Mouse (Mus musculus) CH12.LX (cell line): ENCODE measurements around the gene Irf2bp2. TPM values are rescaled to one million over a fixed set of nuclear protein-coding genes. Genes with fewer than 3 reads are reported as not detected.

Source experiments
- DNase-seq: peaks from one replicate; pipeline ENCODE4 v3.0.0-alpha.2; 2013; ENCODE audit errors: extremely low read depth
- H3K27ac ChIP-seq: 2 replicates; pipeline ENCODE4 v1.5.1; 2012; ENCODE audit warnings: low read depth, mild to moderate bottlenecking, control low read depth, moderate library complexity; ENCODE audit not compliant: insufficient read depth
- H3K27me3 ChIP-seq: replicated peaks from 2 replicates; pipeline ENCODE3; 2012; ENCODE audit warnings: inconsistent platforms
- H3K36me3 ChIP-seq, 2 experiments: replicated peaks in 1 of 2; 2 replicates each; pipeline versions ENCODE3 to v1.6.1; 2012; ENCODE audit warnings: inconsistent platforms in 1 of 2, low read length in 1 of 2, mild to moderate bottlenecking in 1 of 2, mixed read lengths in 1 of 2, moderate library complexity in 1 of 2; ENCODE audit not compliant: control insufficient read depth in 1 of 2, insufficient read depth in 1 of 2
- H3K4me1 ChIP-seq, 2 experiments: 2 replicates each; pipeline ENCODE4 v1.6.1; 2012; ENCODE audit warnings: inconsistent platforms in 1 of 2, moderate library complexity in 1 of 2; ENCODE audit not compliant: insufficient read depth in 2 of 2, control insufficient read depth in 1 of 2
- H3K4me2 ChIP-seq: 2 replicates; pipeline ENCODE4 v1.6.1; 2012; ENCODE audit warnings: low read depth, mild to moderate bottlenecking, control low read depth; ENCODE audit not compliant: poor library complexity, insufficient read depth, severe bottlenecking
- H3K4me3 ChIP-seq, 3 experiments: fragments of 150-350 bp in 1 of 3; sonication (generic) in 1 of 3; replicated peaks in 1 of 3; 2 replicates each; pipeline versions ENCODE3 to v1.5.1; 2011 to 2012; ENCODE audit warnings: low read depth in 2 of 3, low read length in 2 of 3, mild to moderate bottlenecking in 2 of 3, moderate library complexity in 2 of 3, control low read depth in 1 of 3, improper control_type of control experiment in 1 of 3, inconsistent platforms in 1 of 3, mixed read lengths in 1 of 3; ENCODE audit not compliant: poor library complexity in 1 of 3
- H3K79me2 ChIP-seq: replicated peaks from 2 replicates; pipeline ENCODE4 v1.6.1; 2012; ENCODE audit warnings: mild to moderate bottlenecking, moderate library complexity; ENCODE audit not compliant: control insufficient read depth, poor library complexity, insufficient read depth, severe bottlenecking; ENCODE audit errors: extremely low read depth
- H3K9ac ChIP-seq: 2 replicates; pipeline ENCODE4 v1.6.1; 2012; ENCODE audit warnings: low read depth, mild to moderate bottlenecking, control low read depth, moderate library complexity; ENCODE audit not compliant: insufficient read depth
- H3K9me3 ChIP-seq: replicated peaks from 2 replicates; pipeline ENCODE3; 2012; ENCODE audit warnings: low read length, inconsistent platforms, mixed read lengths
- BHLHE40 ChIP-seq: IDR thresholded peaks from 2 replicates; pipeline ENCODE4 v1.6.1; 2011; ENCODE audit warnings: mild to moderate bottlenecking, low read depth, low read length, improper control_type of control experiment
- CHD1 ChIP-seq: IDR thresholded peaks from 2 replicates; pipeline ENCODE4 v1.6.1; 2012; ENCODE audit warnings: low read depth, low read length, improper control_type of control experiment, inconsistent platforms
- CHD2 ChIP-seq: IDR thresholded peaks from 2 replicates; pipeline ENCODE4 v1.6.1; 2011; ENCODE audit warnings: low read length, improper control_type of control experiment
- CTCF ChIP-seq, 2 experiments: IDR thresholded peaks in 1 of 2; conservative IDR thresholded peaks in 1 of 2; 2 replicates each; pipeline ENCODE4 v1.5.1; 2011 to 2012; ENCODE audit warnings: low read depth in 2 of 2, low read length in 2 of 2, improper control_type of control experiment in 1 of 2, inconsistent platforms in 1 of 2, mild to moderate bottlenecking in 1 of 2, moderate library complexity in 1 of 2
- E2F4 ChIP-seq: IDR thresholded peaks from 2 replicates; pipeline ENCODE4 v1.6.1; 2011; ENCODE audit warnings: low read depth, low read length, improper control_type of control experiment; ENCODE audit not compliant: insufficient replicate concordance
- EP300 ChIP-seq: IDR thresholded peaks from 2 replicates; pipeline ENCODE4 v1.6.1; 2011; ENCODE audit warnings: low read length, improper control_type of control experiment
- ETS1 ChIP-seq: conservative IDR thresholded peaks from 2 replicates; pipeline ENCODE4 v1.6.1; 2012; ENCODE audit warnings: low read depth, mild to moderate bottlenecking, inconsistent platforms, low read length, improper control_type of control experiment, moderate library complexity
- GABPA ChIP-seq: IDR thresholded peaks from 2 replicates; pipeline ENCODE4 v1.6.1; 2012; ENCODE audit warnings: low read depth, low read length, improper control_type of control experiment, inconsistent platforms; ENCODE audit not compliant: insufficient replicate concordance
- JUN ChIP-seq: IDR thresholded peaks from 2 replicates; pipeline ENCODE4 v1.6.1; 2011; ENCODE audit warnings: low read depth, mild to moderate bottlenecking, low read length, improper control_type of control experiment, moderate library complexity; ENCODE audit not compliant: insufficient read depth
- JUND ChIP-seq: conservative IDR thresholded peaks from 2 replicates; pipeline ENCODE4 v1.6.1; 2011; ENCODE audit warnings: low read depth, low read length, improper control_type of control experiment
- KAT2A ChIP-seq: IDR thresholded peaks from 2 replicates; pipeline ENCODE4 v1.6.1; 2012; ENCODE audit warnings: low read length, improper control_type of control experiment, inconsistent platforms; ENCODE audit not compliant: insufficient replicate concordance
- MAFK ChIP-seq: IDR thresholded peaks from 2 replicates; pipeline ENCODE4 v1.6.1; 2011; ENCODE audit warnings: low read length, improper control_type of control experiment; ENCODE audit not compliant: insufficient replicate concordance
- MAX ChIP-seq: IDR thresholded peaks from 2 replicates; pipeline ENCODE4 v1.6.1; 2011; ENCODE audit warnings: low read length, improper control_type of control experiment
- MAZ ChIP-seq: IDR thresholded peaks from 2 replicates; pipeline ENCODE4 v1.6.1; 2012; ENCODE audit warnings: low read depth, mild to moderate bottlenecking, inconsistent platforms, low read length, improper control_type of control experiment, moderate library complexity
- MEF2A ChIP-seq: IDR thresholded peaks from 2 replicates; pipeline ENCODE4 v1.6.1; 2014; ENCODE audit warnings: low read depth, mild to moderate bottlenecking, inconsistent platforms, low read length, improper control_type of control experiment, borderline replicate concordance
- MYC ChIP-seq: IDR thresholded peaks from 2 replicates; pipeline ENCODE4 v1.6.1; 2011; ENCODE audit warnings: low read depth, mild to moderate bottlenecking, improper control_type of control experiment, low read length
- NELFE ChIP-seq: IDR thresholded peaks from 2 replicates; pipeline ENCODE4 v1.6.1; 2011; ENCODE audit warnings: low read depth, low read length, improper control_type of control experiment
- NRF1 ChIP-seq: IDR thresholded peaks from 2 replicates; pipeline ENCODE4 v1.6.1; 2014; ENCODE audit warnings: low read depth, mild to moderate bottlenecking, inconsistent platforms, low read length, improper control_type of control experiment, moderate library complexity
- PAX5 ChIP-seq: IDR thresholded peaks from 2 replicates; pipeline ENCODE4 v1.6.1; 2012; ENCODE audit warnings: low read length, inconsistent platforms, mixed read lengths
- RAD21 ChIP-seq: IDR thresholded peaks from 2 replicates; pipeline ENCODE4 v1.6.1; 2011; ENCODE audit warnings: low read depth, mild to moderate bottlenecking, low read length, improper control_type of control experiment, moderate library complexity
- RCOR1 ChIP-seq: conservative IDR thresholded peaks from 2 replicates; pipeline ENCODE4 v1.6.1; 2012; ENCODE audit warnings: low read depth, mild to moderate bottlenecking, inconsistent platforms, low read length, improper control_type of control experiment
- SMC3 ChIP-seq: IDR thresholded peaks from 2 replicates; pipeline ENCODE4 v1.6.1; 2011; ENCODE audit warnings: low read depth, low read length, improper control_type of control experiment
- TBP ChIP-seq: conservative IDR thresholded peaks from 2 replicates; pipeline ENCODE4 v1.6.1; 2011; ENCODE audit warnings: low read depth, low read length, improper control_type of control experiment
- TCF12 ChIP-seq: IDR thresholded peaks from 2 replicates; pipeline ENCODE4 v1.6.1; 2014; ENCODE audit warnings: low read depth, mild to moderate bottlenecking, inconsistent platforms, low read length, improper control_type of control experiment
- USF2 ChIP-seq: conservative IDR thresholded peaks from 2 replicates; pipeline ENCODE4 v1.6.1; 2011; ENCODE audit warnings: low read depth, low read length, improper control_type of control experiment
- ZMIZ1 ChIP-seq: IDR thresholded peaks from 2 replicates; pipeline ENCODE4 v1.6.1; 2012; ENCODE audit warnings: low read depth, mild to moderate bottlenecking, inconsistent platforms, low read length, improper control_type of control experiment
- dilution Hi-C: fragments of 300-500 bp; cut with MboI; formaldehyde crosslinking; loops from 2 replicates; pipeline ENCODE4 v1.14.3; 2020; ENCODE audit warnings: low sequenced_read_pairs; ENCODE audit not compliant: extremely low pct_unique_long_range_greater_than_20kb, extremely low pct_ligation_motif_present
- in situ Hi-C: fragments of 300-500 bp; cut with MboI; formaldehyde crosslinking; loops from 3 replicates; pipeline ENCODE4 v1.14.3; 2019; ENCODE audit warnings: low sequenced_read_pairs, low pct_ligation_motif_present, low pct_unique_long_range_greater_than_20kb, mixed read lengths
- polyA plus RNA-seq: library from polyadenylated mRNA; unstranded; fragments of >175 nt; gene quantifications from 2 replicates; pipeline ENCODE4 v1.2.1, GENCODE M21; 2012; ENCODE audit warnings: low read depth; ENCODE audit not compliant: insufficient read length
- total RNA-seq, 2 experiments: library from RNA; depleted of rRNA; stranded (reverse); fragments of 300-350 nt in 1 of 2; fragments of >200 nt in 1 of 2; gene quantifications; 2 replicates each; pipeline ENCODE4 v1.2.3; 2012 to 2014

The Irf2bp2 gene
- total and polyA plus RNA-seq, 3 experiments: 19.9 to 31.2 (median 28.6) TPM

DNA sequence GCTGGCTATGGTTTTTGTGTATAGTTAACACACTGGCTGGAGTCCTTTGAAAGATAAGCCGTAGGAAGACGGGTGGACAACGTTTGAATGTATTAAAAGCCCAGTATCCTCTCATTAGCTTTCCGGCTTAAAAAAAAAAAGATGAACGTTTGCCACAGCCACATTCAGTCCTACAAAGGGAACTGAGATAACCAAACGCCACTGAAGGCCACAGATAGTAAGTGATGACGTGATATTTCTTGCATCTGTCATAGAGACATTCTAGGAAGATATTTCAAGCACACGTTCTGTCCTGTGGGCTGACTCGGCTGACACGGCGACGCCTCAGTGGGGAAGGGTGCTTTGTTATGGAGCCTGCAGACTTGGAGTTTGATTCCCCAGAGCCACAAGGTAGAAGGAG, 4.4 kb upstream of the Irf2bp2 start (continued):
- 0 out of 2 replicates have a peak, but pooled peaks have one; percentile 30 for TF ChIP-seq KAT2A
- no peak for TF ChIP-seq PAX5
- TF ChIP-seq JUND: peak; percentile 82
- peak; percentile 75 for TF ChIP-seq TCF12
- TF ChIP-seq SMC3: no peak; the same call in 1 of the 2 replicates
- TF ChIP-seq BHLHE40: peak; percentile 95
- no peak for TF ChIP-seq NELFE
- TF ChIP-seq TBP: no peak
- TF ChIP-seq MYC: peak; percentile 27; the same call in 1 of the 2 replicates
- no peak for TF ChIP-seq CTCF (conservative IDR thresholded peaks at IDR 0.05 in 1 of 2, IDR thresholded peaks at IDR 0.05 in 1 of 2; ENCODE audit: low read depth in 2 of 2, low read length in 2 of 2)
- peak; percentile 8 for TF ChIP-seq RAD21
- TF ChIP-seq MAFK: 0 out of 2 replicates have a peak, but pooled peaks have one; percentile 72
- TF ChIP-seq GABPA: no peak
- TF ChIP-seq MAZ: no peak
- TF ChIP-seq ZMIZ1: 0 out of 2 replicates have a peak, but pooled peaks have one; percentile 26
- no peak; the same call in 1 of the 2 replicates for TF ChIP-seq NRF1

- H3K4me3 ChIP-seq: no peak overlapping the region
- no peaks in the 10 kb centered on the region for H3K27me3 ChIP-seq
- H3K4me2 ChIP-seq: peak overlapping the region; percentile 63
- H3K4me1 ChIP-seq: peaks cover 21 to 58% of the 10 kb centered on the region in 2 experiments
- H3K9ac ChIP-seq: peak overlapping the region; percentile 44
- peaks cover 0 to 7% of the 10 kb centered on the region in 2 experiments for H3K36me3 ChIP-seq
- peak overlapping the region; percentile 98 for H3K27ac ChIP-seq
- peaks cover 16% of the 10 kb centered on the region for H3K79me2 ChIP-seq
- no peaks in the 10 kb centered on the region for H3K9me3 ChIP-seq
- in situ Hi-C loops (loop anchor here (5.0 to 10.0 kb wide), 3 partner anchors 161 to 328 kb away; no protein-coding TSS in a partner anchor), dilution Hi-C loops (no loop called here)
- no peak for DNase-seq
- TF ChIP-seq MAX (no peak), RAD21 (no peak), KAT2A (no peak)
Measured at GRCm38 (mm10) chr8:126596721-126597120, 2.9 kb upstream of the Irf2bp2 start.

DNA sequence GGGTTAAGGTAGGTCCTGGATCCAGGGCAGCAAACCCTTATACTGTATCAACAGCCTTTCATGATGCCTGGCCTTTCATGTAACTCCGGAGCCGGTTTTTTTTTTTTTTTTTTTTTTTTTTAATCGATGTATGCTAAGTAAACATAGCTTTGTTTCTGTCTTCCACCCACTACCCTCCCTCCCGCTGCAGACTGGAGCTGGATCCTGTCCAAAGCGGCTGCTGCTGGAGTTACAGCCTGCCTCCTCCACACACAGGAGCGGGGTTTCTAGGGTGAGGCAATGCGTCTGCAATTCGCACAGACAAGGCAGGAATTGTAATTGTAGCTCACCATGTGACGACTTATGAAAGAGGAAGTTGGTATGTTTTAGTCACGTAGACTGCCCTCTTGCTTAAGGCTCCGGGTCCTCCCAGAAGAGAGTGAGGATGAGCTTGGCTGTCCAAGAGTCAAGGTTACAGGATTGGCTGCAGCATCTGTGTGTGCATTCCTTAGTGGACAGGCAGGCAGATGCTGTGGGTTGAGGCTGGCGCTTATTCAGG, 2.4 kb upstream of the Irf2bp2 start:
- Histone ChIP-seq H3K4me2 (peak overlapping the region; percentile 78), H3K79me2 (peaks cover 22% of the 10 kb centered on the region), H3K9me3 (no peaks in the 10 kb centered on the region), H3K4me3 (peak overlapping the region in 2 of 3 experiments; percentile 75 to 89), H3K27ac (peak overlapping the region; percentile 98), H3K4me1 (peaks cover 19 to 52% of the 10 kb centered on the region in 2 experiments), H3K36me3 (peaks cover 5 to 13% of the 10 kb centered on the region in 2 experiments), H3K27me3 (no peaks in the 10 kb centered on the region), H3K9ac (peak overlapping the region; percentile 91)
- in situ Hi-C loops (loop anchor here (5.0 to 10.0 kb wide), 3 partner anchors 161 to 329 kb away; no protein-coding TSS in a partner anchor), dilution Hi-C loops (no loop called here)
- peak; percentile 91 for DNase-seq
- TF ChIP-seq MAFK: 0 out of 2 replicates have a peak, but pooled peaks have one; percentile 41
- no peak for TF ChIP-seq CHD2
- TF ChIP-seq MAZ: 0 out of 2 replicates have a peak, but pooled peaks have one; percentile 63
- TF ChIP-seq ETS1: peak; percentile 92
- peak; percentile 27 for TF ChIP-seq SMC3
- TF ChIP-seq PAX5: no peak
- TF ChIP-seq JUN: 0 out of 2 replicates have a peak, but pooled peaks have one; percentile 16
- no peak for TF ChIP-seq ZMIZ1
- TF ChIP-seq CHD1: peak; percentile 85; the same call in 1 of the 2 replicates
- TF ChIP-seq RCOR1: peak; percentile 51; the same call in 1 of the 2 replicates
- no peak for TF ChIP-seq E2F4
- no peak for TF ChIP-seq GABPA
- TF ChIP-seq TBP: peak; percentile 72; the same call in 1 of the 2 replicates
- TF ChIP-seq USF2: peak; percentile 64
- 0 out of 2 replicates have a peak, but pooled peaks have one; percentile 43 for TF ChIP-seq KAT2A
- no peak; the same call in 1 of the 2 replicates for TF ChIP-seq RAD21
- peak; percentile 84 for TF ChIP-seq MEF2A
- peak; percentile 77 for TF ChIP-seq EP300
- TF ChIP-seq MYC: peak; percentile 70; the same call in 1 of the 2 replicates
